Mouse (Mus musculus): ENCODE measurements at regions not wholly inside any gene's neighbourhood (a gene's known extent, or its start where the extent isn't known, plus 50 kb on each side); places are given as distances from the start of the nearest gene placed in this dataset.

DNA sequence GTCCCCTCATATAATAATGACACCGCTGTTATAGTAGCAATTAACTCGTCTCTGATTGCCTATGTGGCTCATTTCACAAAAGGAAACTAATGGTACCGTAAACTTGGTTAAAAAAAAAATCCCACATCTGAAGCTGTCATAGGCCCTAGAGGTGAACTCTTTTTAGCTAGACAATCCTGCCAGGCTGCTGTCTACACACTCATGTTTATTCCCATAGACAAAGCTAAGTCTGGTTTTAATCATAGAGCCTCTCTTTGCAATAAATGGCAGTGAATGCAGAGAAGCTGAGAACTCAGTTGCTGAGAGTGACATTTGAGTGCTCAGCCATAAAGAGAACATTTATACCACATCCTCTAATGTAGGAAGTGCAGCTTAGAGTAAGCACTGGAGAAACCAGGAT is 111.3 kb upstream of the Adra1d start:
- DNase-seq (ENCODE audit: low spot score in 2 of 2), result no peak

DNA sequence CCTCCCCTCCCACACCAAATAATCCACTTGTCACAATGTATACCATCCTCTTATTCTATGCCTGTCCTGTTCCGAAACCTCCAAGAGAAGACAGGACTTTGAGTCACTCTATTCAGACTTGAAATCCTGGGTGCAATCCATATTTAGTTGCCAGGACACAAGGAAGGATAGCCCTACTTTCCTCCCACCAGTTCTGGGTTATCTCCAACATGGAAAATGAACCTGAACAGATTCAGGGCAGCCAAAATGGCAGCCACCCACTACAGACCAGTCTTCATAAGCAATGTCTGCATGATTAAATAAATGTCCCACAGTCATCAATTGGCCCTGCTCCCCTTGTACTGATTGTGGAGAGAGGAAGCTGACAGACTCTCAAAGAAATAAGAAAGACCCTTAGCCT is 110.6 kb upstream of the Adra1d start:
- no peak for DNase-seq (ENCODE audit: low spot score in 2 of 2)

DNA sequence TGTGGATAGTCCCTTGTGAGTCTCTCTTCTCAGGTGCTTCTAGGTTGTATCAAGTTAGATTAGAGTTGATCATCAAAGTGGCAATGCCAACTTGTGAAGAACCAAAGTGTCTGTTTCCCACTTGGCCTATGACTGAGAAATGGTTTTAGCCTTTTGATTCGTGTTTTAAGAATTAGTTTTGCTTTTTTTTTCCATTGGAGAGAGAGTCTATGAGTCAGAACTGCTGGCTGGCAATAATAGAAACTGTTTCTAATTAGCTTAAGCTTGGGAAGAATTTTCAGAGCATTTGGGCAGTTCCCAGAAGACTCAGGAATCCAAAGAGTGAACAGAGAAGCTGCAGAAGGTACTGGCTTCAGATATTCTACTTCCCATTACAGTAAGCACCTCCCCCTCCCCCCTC is 110.1 kb upstream of the Adra1d start:
- no peak for DNase-seq (ENCODE audit: low spot score in 2 of 2)

DNA sequence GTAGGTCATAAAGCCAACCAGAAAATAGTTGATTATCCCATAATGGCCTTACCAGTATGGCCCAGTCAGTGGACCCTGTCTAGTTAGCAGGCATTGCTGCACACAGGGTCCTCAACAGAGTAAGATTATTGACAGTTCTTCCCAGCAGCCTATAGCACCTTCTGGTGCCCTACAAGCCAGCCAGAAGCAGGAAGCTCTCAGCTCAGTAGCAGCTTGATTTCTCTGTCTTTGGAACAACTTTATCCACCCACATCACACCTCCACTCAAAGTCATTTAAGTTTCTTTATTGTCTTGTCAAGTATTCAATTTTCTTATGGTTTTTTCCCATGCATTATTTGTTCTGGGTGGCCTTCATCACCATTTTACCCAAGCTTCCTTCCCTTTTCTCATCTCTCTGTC is 108.8 kb upstream of the Adra1d start:
- no peak for DNase-seq (ENCODE audit: low spot score in 2 of 2)

DNA sequence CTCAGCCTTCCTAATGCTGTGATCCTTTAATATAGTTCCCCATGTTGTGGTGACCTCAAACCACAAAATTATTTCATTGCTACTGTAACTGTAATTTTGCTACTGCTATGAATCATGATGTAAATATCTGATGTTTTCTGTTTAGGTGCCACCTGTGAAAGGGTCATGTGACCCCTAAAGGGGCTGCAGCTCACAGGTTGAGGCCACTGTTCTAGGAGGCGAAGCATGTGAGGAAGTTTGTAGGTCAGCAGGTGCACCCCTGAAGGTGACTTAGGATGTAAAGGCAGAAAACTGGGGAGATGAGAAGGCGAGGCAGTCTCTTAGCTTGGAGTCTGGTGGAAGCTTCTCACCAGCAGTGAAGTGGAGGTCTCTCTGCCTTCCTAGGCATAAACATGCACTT is 105.8 kb upstream of the Adra1d start:
- no peak for DNase-seq (ENCODE audit: low spot score in 2 of 2)

DNA sequence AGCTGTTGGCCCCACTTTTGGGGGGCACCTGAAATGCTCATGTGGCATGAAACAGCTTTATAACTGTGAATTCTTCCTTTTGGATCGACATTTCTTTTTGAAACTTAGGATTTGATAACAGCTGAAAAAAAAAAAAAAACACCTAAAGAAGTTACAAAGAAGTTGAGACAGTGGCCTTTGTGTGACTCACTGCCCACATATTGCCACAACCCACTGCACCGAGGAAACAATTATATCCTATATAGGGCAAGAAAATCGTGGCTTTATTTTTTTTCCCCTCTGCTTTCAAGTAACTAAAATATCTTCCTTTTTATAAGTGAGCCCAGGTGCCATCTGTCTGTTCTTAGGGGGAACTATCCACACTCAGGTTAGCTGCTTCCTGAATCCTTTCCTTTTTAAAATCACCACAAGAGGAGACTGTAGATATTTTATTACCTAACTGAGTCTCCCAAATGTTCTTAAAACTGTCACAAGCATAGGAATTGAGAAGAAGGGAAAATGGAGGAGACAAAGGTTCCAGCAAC is 104.8 kb upstream of the Adra1d start:
- no peak for DNase-seq (ENCODE audit: low spot score in 2 of 2)

DNA sequence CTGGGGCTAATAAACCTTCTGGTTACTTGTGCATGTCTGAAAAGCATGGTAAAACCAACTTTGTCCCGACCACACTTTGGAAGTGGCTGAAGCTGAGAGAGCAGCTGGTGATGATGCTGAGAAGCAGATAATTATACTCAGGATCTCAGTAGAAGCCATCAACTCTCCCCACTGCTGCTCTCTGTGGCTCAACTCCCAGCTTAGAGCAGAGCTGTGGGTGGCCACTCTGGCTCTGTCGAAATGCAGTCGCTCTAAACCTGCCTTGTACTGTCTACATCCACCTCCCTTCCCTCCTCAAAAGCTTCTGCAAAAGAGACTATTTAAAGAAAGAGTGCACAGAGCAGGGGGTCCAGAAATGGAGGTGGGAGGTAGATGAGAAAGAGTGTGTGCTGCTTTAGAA is 102.5 kb upstream of the Adra1d start:
- no peak for DNase-seq (ENCODE audit: low spot score in 2 of 2)

DNA sequence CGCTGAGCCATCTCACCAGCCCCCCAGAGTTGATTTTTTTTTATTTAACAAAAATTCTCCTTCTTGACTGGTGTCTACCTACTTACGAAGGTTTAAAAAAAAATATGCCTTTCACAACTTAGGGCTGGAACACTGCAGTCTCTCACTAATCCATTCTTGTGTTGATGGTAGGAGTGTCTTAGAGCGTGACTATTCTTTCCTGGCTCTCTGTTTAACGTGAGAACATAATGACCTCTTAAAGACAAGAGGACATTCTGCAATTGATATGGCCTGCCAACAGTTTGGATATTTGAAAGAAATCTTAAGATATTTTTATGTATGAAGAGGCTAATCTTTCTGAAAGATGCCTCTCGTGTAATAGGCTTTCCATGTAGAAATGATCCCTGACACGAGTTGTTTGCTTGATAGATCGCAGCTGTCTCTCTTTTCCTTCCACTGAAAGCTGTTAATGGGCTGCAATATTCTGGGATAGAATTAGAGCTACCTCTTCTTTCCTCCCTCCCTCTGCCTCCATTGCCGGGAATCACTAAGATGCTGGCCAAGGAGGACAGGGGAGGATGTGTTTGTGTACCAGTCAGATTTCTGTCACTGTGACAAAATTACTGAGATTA is 101.2 kb upstream of the Adra1d start:
- DNase-seq (ENCODE audit: low spot score in 2 of 2), result peak in 1 of 2 experiments; percentile 8

DNA sequence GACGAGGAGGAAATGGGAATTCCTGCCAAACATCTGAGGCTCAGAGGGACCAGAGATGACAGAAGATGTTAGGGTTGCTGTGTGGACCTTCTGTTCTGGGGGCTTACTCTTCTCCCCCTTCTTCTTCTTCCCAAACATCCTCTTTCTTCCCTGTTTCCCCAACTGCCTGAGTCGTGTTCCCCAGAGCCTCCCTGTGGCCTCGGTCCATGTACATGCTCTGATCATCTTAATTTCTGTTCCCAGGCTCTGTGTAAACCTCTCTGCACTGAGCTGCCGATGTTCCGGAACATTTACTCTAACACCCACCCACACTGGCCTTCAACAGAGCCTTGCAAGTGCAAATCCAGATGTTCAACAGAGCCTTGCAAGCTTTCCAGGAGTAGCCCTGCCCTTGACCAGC is 90.1 kb upstream of the Adra1d start:
- DNase-seq (ENCODE audit: low spot score in 2 of 2), result no peak

DNA sequence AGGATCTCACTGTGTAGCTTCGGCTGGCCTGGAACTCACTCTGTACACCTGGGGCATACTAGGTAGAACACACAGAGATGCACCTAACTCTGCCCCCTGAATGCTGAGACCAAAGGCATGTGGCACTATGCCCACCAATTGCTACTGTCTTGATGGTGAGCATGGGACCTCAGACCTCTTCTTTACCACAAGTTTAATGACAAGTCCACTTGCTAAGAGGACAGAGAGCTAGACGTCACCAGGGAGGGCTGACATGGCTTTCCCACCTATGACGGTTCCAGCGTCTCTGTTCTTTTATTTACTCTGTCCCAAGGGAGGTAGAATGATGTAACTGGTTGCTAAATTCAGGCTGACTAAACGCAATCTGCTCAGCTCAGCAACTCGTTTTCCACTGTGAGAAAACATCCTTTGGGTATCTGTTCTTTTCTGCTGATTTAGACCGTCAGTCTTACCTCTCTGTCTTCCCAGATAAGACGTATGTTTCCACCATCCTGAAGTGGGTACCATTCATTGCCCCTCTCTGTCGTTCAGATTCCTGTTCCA is 88.6 kb upstream of the Adra1d start:
- no peak for DNase-seq (ENCODE audit: low spot score in 2 of 2)

DNA sequence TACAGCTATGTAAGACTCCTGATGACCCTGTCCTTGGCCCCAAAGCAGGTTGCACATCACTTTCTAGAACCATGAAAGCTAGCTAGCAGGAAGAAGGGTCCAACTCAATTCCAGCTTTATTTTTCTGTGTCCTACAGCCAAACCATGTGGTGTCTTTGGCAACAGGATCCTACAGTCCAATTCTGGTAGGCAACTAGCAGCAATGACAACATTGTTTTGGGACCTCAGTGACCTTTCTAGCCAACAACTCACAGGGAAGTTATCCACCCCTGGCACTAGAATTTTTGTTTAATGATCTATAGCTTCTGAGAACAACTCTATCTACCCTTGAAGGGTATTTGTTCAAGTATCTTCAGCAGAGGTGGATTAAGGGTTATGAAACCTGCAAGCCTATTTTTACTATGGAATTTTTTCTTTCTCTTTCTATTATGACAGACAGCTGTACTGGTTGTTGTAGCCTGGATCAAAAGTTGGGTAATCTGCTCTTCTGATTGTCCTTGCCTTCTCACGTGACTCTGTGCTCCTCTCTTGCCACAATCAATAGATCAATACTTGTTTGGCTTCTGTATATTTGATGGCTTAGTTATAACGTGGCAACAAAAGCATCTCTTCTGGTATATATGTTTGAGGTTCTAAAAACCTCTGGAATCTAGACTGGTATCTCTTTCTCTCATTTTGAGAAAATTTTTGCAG is 82.2 kb upstream of the Adra1d start:
- no peak for DNase-seq (ENCODE audit: low spot score in 2 of 2)

DNA sequence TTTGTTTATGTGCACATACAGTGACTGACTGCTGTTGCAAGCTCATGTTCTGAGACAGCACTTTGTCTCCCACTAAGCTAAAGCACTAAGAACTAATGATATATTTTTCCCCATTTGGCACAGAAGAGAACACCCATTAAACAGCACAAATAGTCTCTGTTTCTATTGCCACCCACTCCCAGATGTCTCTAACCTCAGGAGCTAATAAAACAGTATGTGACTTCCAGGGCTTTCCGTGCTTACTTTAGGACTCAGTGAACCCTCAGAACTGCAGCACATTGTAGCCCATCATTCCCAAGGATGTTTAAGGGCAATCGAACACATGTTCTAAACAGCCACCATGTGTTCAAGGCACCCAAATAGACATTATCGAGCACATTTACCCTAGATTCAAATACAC is 80.4 kb upstream of the Adra1d start:
- DNase-seq (ENCODE audit: low spot score in 2 of 2), result no peak

DNA sequence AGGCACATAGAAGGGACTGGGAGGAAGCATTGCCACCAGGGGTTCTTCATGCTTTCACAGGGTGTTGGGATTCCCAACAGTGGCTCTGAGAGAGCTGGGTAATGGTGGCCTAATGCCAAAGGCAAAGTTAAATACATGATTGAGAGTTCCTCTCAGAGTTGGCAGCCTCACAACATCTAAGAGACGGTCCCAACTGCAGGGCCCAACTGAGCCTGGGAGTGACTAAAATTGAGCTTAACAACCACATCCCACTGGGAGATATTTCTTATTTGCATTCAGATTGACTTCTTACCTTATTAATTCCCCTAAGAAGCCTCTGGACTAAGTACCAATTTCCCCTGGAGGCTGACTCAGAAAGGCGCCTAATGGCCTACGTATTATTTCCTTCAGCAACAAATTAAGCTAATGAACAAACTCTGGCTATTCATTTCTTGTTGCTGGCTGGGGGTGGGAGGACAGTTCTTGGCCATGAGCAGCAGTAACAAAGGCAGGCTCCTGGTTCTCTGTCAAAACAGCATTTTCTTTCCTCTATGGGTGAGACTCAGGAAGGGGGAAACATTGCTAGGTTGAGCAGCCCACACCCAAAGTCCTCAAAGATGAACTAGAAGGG is 77.0 kb upstream of the Adra1d start:
- DNase-seq (ENCODE audit: low spot score in 2 of 2), result no peak

DNA sequence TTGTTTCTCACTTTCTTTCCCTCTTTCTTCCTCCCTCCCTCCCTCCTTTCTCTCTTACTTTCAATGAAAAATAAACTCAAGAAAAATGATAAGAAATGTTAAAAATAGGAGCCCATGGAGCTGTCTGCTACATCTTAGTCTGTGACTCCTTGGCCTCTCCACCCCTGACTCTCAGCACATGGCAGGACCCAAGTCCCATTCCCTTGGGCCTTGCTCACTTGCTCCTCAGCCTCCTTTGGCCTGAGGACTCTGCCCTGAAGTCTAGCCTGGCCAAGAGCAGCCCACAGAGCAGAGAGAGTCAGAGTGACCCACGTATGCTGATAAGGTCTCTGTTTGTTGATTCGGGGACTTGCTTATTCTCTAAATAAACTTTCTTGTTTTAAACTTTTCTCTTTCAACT is 73.7 kb upstream of the Adra1d start:
- no peak for DNase-seq (ENCODE audit: low spot score in 2 of 2)

DNA sequence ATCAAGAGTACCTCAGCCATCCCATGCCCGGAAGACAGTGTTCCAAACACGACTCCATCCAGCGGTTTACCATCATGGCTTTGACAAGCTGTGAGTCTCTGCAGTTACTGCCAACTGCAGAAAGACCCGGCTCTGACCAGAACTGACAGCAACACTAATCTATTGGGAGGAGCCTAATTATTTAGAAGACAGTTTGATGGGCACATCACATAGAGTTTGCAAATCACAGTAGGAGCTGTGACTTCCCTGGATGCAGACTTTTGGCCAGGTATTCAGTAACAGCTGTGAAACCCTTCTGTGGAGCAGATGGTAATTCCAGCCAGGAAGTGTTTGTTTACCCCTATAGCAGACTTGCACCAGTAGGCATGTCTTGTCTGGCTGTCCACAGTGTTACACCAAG is 55.8 kb upstream of the Adra1d start:
- no peak for DNase-seq (ENCODE audit: low spot score in 2 of 2)

DNA sequence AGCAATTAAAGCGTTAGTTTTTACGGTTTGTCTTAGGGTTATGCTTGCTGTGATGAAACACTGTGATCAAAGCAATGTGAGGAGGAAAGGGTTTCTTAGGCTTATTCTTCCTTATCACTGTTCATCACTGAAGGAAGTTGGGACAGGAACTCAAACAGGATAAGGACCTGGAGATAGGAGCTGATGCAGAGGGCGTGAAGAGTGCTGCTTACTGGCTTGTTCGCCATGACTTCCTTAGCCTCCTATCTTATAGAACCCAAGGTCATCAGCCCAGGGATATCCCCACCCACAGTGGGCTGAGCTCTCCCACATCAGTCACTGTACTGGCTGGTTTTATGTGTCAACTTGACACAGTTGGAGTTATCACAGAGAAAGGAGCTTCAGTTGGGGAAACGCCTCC is 50.4 kb upstream of the Adra1d start:
- no peak for DNase-seq (ENCODE audit: low spot score in 2 of 2)
